In genomic region chr3:17329411-17329810, GRCm38 (mm10) we compare ENCODE assay signal across 18 mouse cellular contexts.
DNase-seq lines count a peak whose midpoint lies in the region; ATAC-seq and TF ChIP-seq lines count a peak whose summit lies in the region.
"Had no signal": no experiment of that assay in that cellular context is flagged by ENCODE, and none has a peak within 500 bp of the region (broad histone marks: within the 10 kb centered on the region; RNA-seq: fewer than 3 reads in every experiment).

No protein-coding gene starts in this region.

- no peak overlapping the region for H3K4me3 ChIP-seq in hindbrain, embryonic 12.5 days
- H3K4me3 ChIP-seq in hindbrain, embryonic 11.5 days (ENCODE audit: low read depth, low read length), result no peak overlapping the region
- no peak overlapping the region for H3K4me3 ChIP-seq in hindbrain, postnatal 0 days (ENCODE audit: low read length)
- no peak overlapping the region for H3K4me3 ChIP-seq in neural tube, embryonic 14.5 days (ENCODE audit: low read depth, low read length)
- H3K4me3 ChIP-seq: embryonic facial prominence, embryonic 15.5 days; heart, embryonic 12.5 days; limb, embryonic 13.5 days; liver, embryonic 13.5 days; lung, embryonic 15.5 days had no signal

- 63% methylated on average over 4 of the region's 4 CpGs for WGBS in hindbrain, embryonic 12.5 days
- 66% methylated on average over 4 of the region's 4 CpGs for WGBS in hindbrain, embryonic 11.5 days
- WGBS in hindbrain, postnatal 0 days, result 45% methylated on average over 4 of the region's 4 CpGs
- WGBS in neural tube, embryonic 14.5 days, result 38% methylated on average over 4 of the region's 4 CpGs

- TF ChIP-seq POLR2A in brain, embryonic 14.5 days (IDR thresholded peaks at IDR 0.05; ENCODE audit: borderline replicate concordance, extremely low read depth, insufficient read depth, insufficient read length, poor library complexity, severe bottlenecking), result no peak

- no peaks in the 10 kb centered on the region for H3K36me3 ChIP-seq in hindbrain, embryonic 12.5 days
- no peaks in the 10 kb centered on the region for H3K36me3 ChIP-seq in hindbrain, embryonic 11.5 days (ENCODE audit: control insufficient read depth, insufficient read depth, low read length)
- H3K36me3 ChIP-seq in hindbrain, postnatal 0 days (ENCODE audit: insufficient read depth, low read length), result no peaks in the 10 kb centered on the region
- H3K36me3 ChIP-seq in neural tube, embryonic 14.5 days (ENCODE audit: control insufficient read depth, insufficient read depth, low read length), result no peaks in the 10 kb centered on the region
- H3K36me3 ChIP-seq: embryonic facial prominence, embryonic 15.5 days; heart, embryonic 12.5 days; limb, embryonic 13.5 days; liver, embryonic 13.5 days; lung, embryonic 15.5 days had no signal

- DNase-seq in hindbrain, embryonic 11.5 days (ENCODE audit: low spot score), result no peak
- DNase-seq in brain, embryonic 14.5 days (ENCODE audit: low read depth), result peak; percentile 75
- DNase-seq in hindbrain, postnatal 0 days (ENCODE audit: low spot score), result peak; percentile 57
- no peak for DNase-seq in embryo, embryonic 11 days
- DNase-seq in gastrocnemius, postnatal 36 days, result no peak
- DNase-seq: cerebellum, adult 9-10 months; heart, adult 11 months; heart, postnatal 14 days; liver, embryonic 13.5 days; lung, postnatal 4 days had no signal

- H3K27me3 ChIP-seq in hindbrain, embryonic 12.5 days, result no peaks in the 10 kb centered on the region
- H3K27me3 ChIP-seq in hindbrain, embryonic 11.5 days (ENCODE audit: control insufficient read depth, insufficient read depth, low read length), result no peaks in the 10 kb centered on the region
- H3K27me3 ChIP-seq in hindbrain, postnatal 0 days (ENCODE audit: insufficient read depth, low read length), result no peaks in the 10 kb centered on the region
- no peaks in the 10 kb centered on the region for H3K27me3 ChIP-seq in neural tube, embryonic 14.5 days (ENCODE audit: control insufficient read depth, insufficient read depth, low read length)
- H3K27me3 ChIP-seq: embryonic facial prominence, embryonic 15.5 days; heart, embryonic 12.5 days; limb, embryonic 13.5 days; liver, embryonic 13.5 days; lung, embryonic 15.5 days had no signal

- no peak for ATAC-seq in hindbrain, embryonic 12.5 days (ENCODE audit: low FRiP score)
- no peak for ATAC-seq in hindbrain, embryonic 11.5 days (ENCODE audit: low FRiP score)
- ATAC-seq in hindbrain, postnatal 0 days, result 0 out of 2 replicates have a peak, but pooled peaks have one; percentile 25
- ATAC-seq in neural tube, embryonic 14.5 days (ENCODE audit: low read depth), result no peak
- ATAC-seq: inflammation-experienced regulatory T-cells, adult 6 months had no signal

- no peaks in the 10 kb centered on the region for H3K9me3 ChIP-seq in hindbrain, embryonic 12.5 days (replicated peaks)
- H3K9me3 ChIP-seq in hindbrain, embryonic 11.5 days (ENCODE audit: control insufficient read depth, low read length), result no peaks in the 10 kb centered on the region
- no peaks in the 10 kb centered on the region for H3K9me3 ChIP-seq in hindbrain, postnatal 0 days (ENCODE audit: low read length)
- no peaks in the 10 kb centered on the region for H3K9me3 ChIP-seq in neural tube, embryonic 14.5 days (ENCODE audit: control insufficient read depth, low read length)
- H3K9me3 ChIP-seq: embryonic facial prominence, embryonic 15.5 days; heart, embryonic 12.5 days; limb, embryonic 13.5 days; liver, embryonic 13.5 days; lung, embryonic 15.5 days had no signal

- peak overlapping the region; percentile 67 for H3K27ac ChIP-seq in hindbrain, embryonic 12.5 days
- no peak overlapping the region for H3K27ac ChIP-seq in hindbrain, embryonic 11.5 days (ENCODE audit: low read depth, low read length)
- H3K27ac ChIP-seq in hindbrain, postnatal 0 days, result peak overlapping the region; percentile 64; the same call in 1 of the 2 replicates
- peak overlapping the region; percentile 88 for H3K27ac ChIP-seq in neural tube, embryonic 14.5 days (ENCODE audit: low read depth, low read length)
- H3K27ac ChIP-seq: embryonic facial prominence, embryonic 15.5 days; limb, embryonic 13.5 days; liver, embryonic 13.5 days; lung, embryonic 15.5 days; stomach, postnatal 0 days had no signal

- intact Hi-C loops in gastrocnemius, postnatal 36 days (cut with DNase I), result no loop called here

- no peak for TF ChIP-seq CTCF in brain, embryonic 14.5 days (IDR thresholded peaks at IDR 0.05; ENCODE audit: borderline replicate concordance, extremely low read depth, insufficient read depth, insufficient read length)
- no peak for TF ChIP-seq CTCF in hindbrain, postnatal 0 days (IDR thresholded peaks at IDR 0.05; ENCODE audit: low read depth)

- peaks cover 13% of the 10 kb centered on the region; the same call in 1 of the 2 replicates for H3K4me1 ChIP-seq in hindbrain, embryonic 12.5 days
- peaks cover 2% of the 10 kb centered on the region; the same call in 1 of the 2 replicates for H3K4me1 ChIP-seq in hindbrain, embryonic 11.5 days (replicated peaks; ENCODE audit: control insufficient read depth, insufficient read depth, low read length)
- no peaks in the 10 kb centered on the region for H3K4me1 ChIP-seq in hindbrain, postnatal 0 days (ENCODE audit: insufficient read depth, low read length)
- peaks cover 25% of the 10 kb centered on the region for H3K4me1 ChIP-seq in neural tube, embryonic 14.5 days (ENCODE audit: control insufficient read depth, insufficient read depth, low read length)
- H3K4me1 ChIP-seq: embryonic facial prominence, embryonic 15.5 days; heart, embryonic 12.5 days; limb, embryonic 13.5 days; liver, embryonic 13.5 days; lung, embryonic 15.5 days had no signal

- no peak overlapping the region for H3K9ac ChIP-seq in hindbrain, embryonic 12.5 days
- H3K9ac ChIP-seq in hindbrain, embryonic 11.5 days (ENCODE audit: low read depth, low read length), result no peak overlapping the region
- H3K9ac ChIP-seq in hindbrain, postnatal 0 days (replicated peaks; ENCODE audit: low read length), result no peak overlapping the region
- H3K9ac ChIP-seq in neural tube, embryonic 14.5 days (replicated peaks; ENCODE audit: low read depth, low read length), result peak overlapping the region; percentile 48; the same call in 1 of the 2 replicates
- H3K9ac ChIP-seq: embryonic facial prominence, embryonic 15.5 days; heart, embryonic 12.5 days; limb, embryonic 13.5 days; liver, embryonic 13.5 days; lung, embryonic 15.5 days had no signal

- H3K4me2 ChIP-seq in hindbrain, embryonic 12.5 days (replicated peaks), result no peak overlapping the region
- H3K4me2 ChIP-seq in hindbrain, embryonic 11.5 days (replicated peaks; ENCODE audit: low read depth, low read length), result no peak overlapping the region
- 0 out of 2 replicates have a peak overlapping the region, but pooled peaks have one; percentile 10 for H3K4me2 ChIP-seq in hindbrain, postnatal 0 days (ENCODE audit: low read depth, low read length)
- H3K4me2 ChIP-seq in neural tube, embryonic 14.5 days (ENCODE audit: low read depth, low read length), result peak overlapping the region; percentile 27; the same call in 1 of the 2 replicates
- H3K4me2 ChIP-seq: embryonic facial prominence, embryonic 15.5 days; heart, embryonic 12.5 days; limb, embryonic 13.5 days; liver, embryonic 13.5 days; lung, embryonic 15.5 days had no signal

Comparison
In these comparisons a context has a peak if more than half of its experiments do, and no peak if none do; other contexts are left out.
1. H3K4me2 ChIP-seq: peak in hindbrain, postnatal 0 days (single experiment) and neural tube, embryonic 14.5 days (single experiment); none in hindbrain, embryonic 12.5 days (single experiment) and hindbrain, embryonic 11.5 days (single experiment).
2. DNase-seq: peak in brain, embryonic 14.5 days (single experiment) and hindbrain, postnatal 0 days (single experiment); none in hindbrain, embryonic 11.5 days (single experiment), embryo, embryonic 11 days (single experiment) and gastrocnemius, postnatal 36 days (0 of 2).